20 mouse cellular contexts compared by ENCODE assay signal in genomic region chr3:95559437-95559836, GRCm38 (mm10). TPM values are rescaled to one million over a fixed set of nuclear protein-coding genes. Genes with fewer than 3 reads are reported as not detected.
"Had no signal": no experiment of that assay in that cellular context is flagged by ENCODE, and none has a peak within 500 bp of the region (broad histone marks: within the 10 kb centered on the region; RNA-seq: fewer than 3 reads in every experiment).

TSS of gene Hormad1 (plus strand) at chr3:95559677.

- H3K27me3 ChIP-seq: limb, embryonic 13.5 days; midbrain, embryonic 12.5 days; neural tube, embryonic 15.5 days had no signal

- H3K9ac ChIP-seq: limb, embryonic 13.5 days; liver, embryonic 14.5 days; midbrain, embryonic 12.5 days; neural tube, embryonic 15.5 days had no signal

- H3K4me1 ChIP-seq: limb, embryonic 13.5 days; midbrain, embryonic 12.5 days; neural tube, embryonic 15.5 days had no signal

- H3K27ac ChIP-seq: layer of hippocampus, adult 2 months; limb, embryonic 13.5 days; liver, embryonic 14.5 days; midbrain, embryonic 12.5 days; neural tube, embryonic 15.5 days; stomach, postnatal 0 days had no signal

- H3K4me3 ChIP-seq: layer of hippocampus, adult 2 months; limb, embryonic 13.5 days; midbrain, embryonic 12.5 days; myocyte; neural tube, embryonic 15.5 days had no signal

- H3K9me3 ChIP-seq: midbrain, embryonic 12.5 days; neural tube, embryonic 15.5 days had no signal

- H3K36me3 ChIP-seq: limb, embryonic 13.5 days; midbrain, embryonic 12.5 days; neural tube, embryonic 15.5 days had no signal

- DNase-seq: kidney, adult 9 months; kidney, postnatal 10 days; kidney, postnatal 4 days; left cerebral cortex, postnatal 4 days; lung, adult 18-20 months; thymus, postnatal 36 days had no signal

RNA-seq across cellular contexts. Expression of gene Hormad1, which starts in this region (rescaled TPM):
- total RNA-seq: layer of hippocampus, adult 2 months; layer of hippocampus, postnatal 10 days; left cerebral cortex, adult 18-20 months; left cerebral cortex, postnatal 10 days; left cerebral cortex, postnatal 4 days; liver, adult 2 months; megakaryocyte-erythroid progenitor cell, adult 5-6 weeks had no signal
- polyA plus RNA-seq: limb, embryonic 13.5 days; liver, adult 2 months; lung, embryonic 16.5 days; midbrain, embryonic 12.5 days; myocyte; neural tube, embryonic 11.5 days; neural tube, embryonic 15.5 days; stomach, postnatal 0 days had no signal
